Mouse (Mus musculus) erythroblast, embryonic 14.5 days (primary cell): ENCODE measurements around the gene Wdr34.

Experiments used
- GATA1 ChIP-seq: IDR thresholded peaks from 2 replicates; pipeline ENCODE4 v1.6.1; 2012; ENCODE audit warnings: low read length, inconsistent platforms, mixed read lengths
- TAL1 ChIP-seq: IDR thresholded peaks from 3 replicates; pipeline ENCODE4 v1.6.1; 2012; ENCODE audit warnings: low read length, inconsistent platforms, mixed read lengths

DNA sequence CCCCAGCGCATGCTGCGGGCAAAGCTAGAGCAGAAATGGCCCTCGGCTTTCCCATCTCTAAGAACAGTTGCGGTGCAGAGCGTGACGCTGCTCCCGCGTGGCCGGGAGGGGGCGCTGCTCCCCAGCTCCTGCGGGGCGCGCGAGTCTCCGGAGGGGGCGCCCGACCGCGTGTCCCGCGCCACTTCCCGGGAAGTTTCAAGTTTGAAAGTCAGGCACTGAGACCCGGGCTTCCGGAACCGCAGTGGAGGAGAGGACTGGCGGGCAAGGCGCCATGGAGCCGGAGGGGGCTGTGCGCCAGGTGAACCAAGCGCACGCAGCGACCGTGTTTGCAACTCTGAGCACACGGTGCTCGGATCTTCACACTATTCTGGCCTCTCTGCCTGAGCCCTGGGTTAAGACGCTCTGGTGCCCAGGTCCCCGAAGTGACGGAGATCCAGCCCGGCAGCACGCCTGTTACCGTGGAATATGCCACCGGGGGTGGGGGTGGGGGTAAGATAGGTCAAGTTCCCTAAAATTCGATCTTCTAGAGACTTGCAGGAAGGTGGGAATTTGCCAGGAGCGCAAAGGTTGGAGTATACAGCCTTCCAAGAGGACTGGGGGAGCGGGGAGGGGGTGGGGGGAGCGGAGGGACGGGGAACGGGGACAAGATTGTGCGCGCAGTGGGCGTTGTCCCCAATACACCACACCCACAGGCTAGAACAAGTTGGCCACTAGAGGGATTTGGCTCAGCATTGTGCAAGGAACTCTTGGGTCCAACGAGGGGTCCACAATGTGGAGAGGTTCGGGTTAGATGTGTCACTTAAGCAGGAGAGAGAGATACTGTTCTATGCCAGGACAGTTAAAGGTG, 29.0 kb upstream of the Wdr34 start, which contains the start of gene Pkn3:
- TF ChIP-seq GATA1: no peak
- TF ChIP-seq TAL1: no peak
